Mouse (Mus musculus) cerebellum, adult 2 months (tissue): Measurements from ENCODE around the gene Tll1.

Experiments
- CTCF ChIP-seq: fragments of 200-500 bp; IDR thresholded peaks from 2 replicates; pipeline ENCODE4 v1.5.1; 2011; ENCODE audit warnings: low read depth, mild to moderate bottlenecking, control low read depth, low read length, moderate library complexity, borderline replicate concordance; ENCODE audit not compliant: insufficient read depth
- POLR2A ChIP-seq: fragments of 200-500 bp; IDR thresholded peaks from 2 replicates; pipeline ENCODE4 v1.6.1; 2011; ENCODE audit warnings: low read length, control low read depth, borderline replicate concordance; ENCODE audit not compliant: insufficient read depth

GRCm38 (mm10) chr8:64107190-64107589, 98.9 kb downstream of the Tll1 start:
- TF ChIP-seq POLR2A (no peak), CTCF (no peak)
